Mouse (Mus musculus): ENCODE results near the gene Ssbp3. TPM values are rescaled to one million over a fixed set of nuclear protein-coding genes. Genes with fewer than 3 reads are reported as not detected.

Ssbp3 gene
- total and polyA plus RNA-seq, 3 experiments, result 30.5 to 242 (median 116) TPM

DNA sequence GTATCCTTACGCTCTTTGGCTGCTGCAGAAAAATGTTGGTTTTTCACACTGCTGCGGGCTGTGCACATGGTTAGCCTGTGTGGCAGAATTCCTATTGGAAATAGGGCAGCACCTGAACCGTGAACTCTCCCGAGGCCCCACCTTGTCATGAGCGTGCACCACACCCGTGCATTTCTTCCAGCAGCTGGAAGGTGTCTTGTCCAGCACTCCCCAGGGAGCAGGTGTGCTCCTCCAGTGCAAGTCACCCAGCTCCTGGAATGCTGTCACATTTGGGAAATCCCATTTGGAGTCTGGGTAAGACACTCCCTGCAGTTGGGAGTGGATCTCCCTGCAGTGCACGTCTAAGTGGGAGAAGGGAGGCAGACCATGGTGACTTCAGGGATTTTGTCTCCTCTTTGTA, 38.0 kb downstream of the Ssbp3 start:
- no peak overlapping the region for H3K27ac ChIP-seq (ENCODE audit: control insufficient read depth, low read depth, low read length)
- no peak for DNase-seq (ENCODE audit: low read depth, low spot score)
- no peak overlapping the region for H3K9ac ChIP-seq (ENCODE audit: control insufficient read depth, low read depth, low read length, poor library complexity, severe bottlenecking)
- peaks cover 3 to 6% of the 10 kb centered on the region in 2 experiments; a peak in 3 of 4 replicates for H3K36me3 ChIP-seq (ENCODE audit: control insufficient read depth in 1 of 2, insufficient read depth in 2 of 2, low read length in 2 of 2)
- peaks cover 2 to 8% of the 10 kb centered on the region in 2 experiments for H3K4me1 ChIP-seq (ENCODE audit: control insufficient read depth in 1 of 2, insufficient read depth in 2 of 2, low read length in 2 of 2)
- TF ChIP-seq SMC3 (IDR thresholded peaks at IDR 0.05; ENCODE audit: low read depth, low read length) (no peak), MEF2A (IDR thresholded peaks at IDR 0.05; ENCODE audit: extremely low read depth, insufficient replicate concordance, low read depth, low read length, poor library complexity, severe bottlenecking) (no peak), ELF1 (IDR thresholded peaks at IDR 0.05; ENCODE audit: low read depth, low read length) (no peak), ZNF384 (IDR thresholded peaks at IDR 0.05; ENCODE audit: low read depth, low read length) (no peak), SIN3A (IDR thresholded peaks at IDR 0.05; ENCODE audit: low read length) (no peak), MAFK (IDR thresholded peaks at IDR 0.05; ENCODE audit: borderline replicate concordance, low read depth, low read length) (no peak), BHLHE40 (IDR thresholded peaks at IDR 0.05; ENCODE audit: borderline replicate concordance, low read depth, low read length) (no peak), E2F4 (IDR thresholded peaks at IDR 0.05; ENCODE audit: borderline replicate concordance, low read depth, low read length) (no peak), POLR2AphosphoS5 (IDR thresholded peaks at IDR 0.05; ENCODE audit: borderline replicate concordance, low read depth, low read length) (no peak), ZC3H11A (IDR thresholded peaks at IDR 0.05; ENCODE audit: low read depth, low read length) (no peak), USF2 (IDR thresholded peaks at IDR 0.05; ENCODE audit: borderline replicate concordance in 1 of 2, insufficient read depth in 1 of 2, low read depth in 1 of 2, low read length in 2 of 2) (no peak), RAD21 (IDR thresholded peaks at IDR 0.05; ENCODE audit: low read depth, low read length) (no peak), CHD1 (IDR thresholded peaks at IDR 0.05; ENCODE audit: low read depth, low read length) (no peak), GABPA (IDR thresholded peaks at IDR 0.05; ENCODE audit: low read depth, low read length) (no peak), TCF12 (IDR thresholded peaks at IDR 0.05; ENCODE audit: low read depth, low read length) (no peak)
- H3K4me3 ChIP-seq (ENCODE audit: control insufficient read depth in 1 of 2, insufficient read depth in 1 of 2, low read depth in 2 of 2, low read length in 2 of 2), result no peak overlapping the region
- peaks cover 26% of the 10 kb centered on the region for H3K79me2 ChIP-seq (ENCODE audit: control insufficient read depth, insufficient read depth, low read length, poor library complexity)
- H3K27me3 ChIP-seq (ENCODE audit: control insufficient read depth in 1 of 2, insufficient read depth in 2 of 2, low read length in 2 of 2), result no peaks in the 10 kb centered on the region
- H3K9me3 ChIP-seq (replicated peaks; ENCODE audit: insufficient read depth, low read length), result no peaks in the 10 kb centered on the region

GRCm38 (mm10) chr4:106949200-106949599, 38.7 kb downstream of the Ssbp3 start:
- peaks cover 2 to 8% of the 10 kb centered on the region in 2 experiments for H3K4me1 ChIP-seq (ENCODE audit: control insufficient read depth in 1 of 2, insufficient read depth in 2 of 2, low read length in 2 of 2)

More at GRCm38 (mm10) chr4:106949200-106949599, 38.7 kb downstream of the Ssbp3 start:
- Histone ChIP-seq H3K27ac (ENCODE audit: control insufficient read depth, low read depth, low read length) (no peak overlapping the region), H3K9ac (ENCODE audit: control insufficient read depth, low read depth, low read length, poor library complexity, severe bottlenecking) (no peak overlapping the region), H3K4me3 (ENCODE audit: control insufficient read depth in 1 of 2, insufficient read depth in 1 of 2, low read depth in 2 of 2, low read length in 2 of 2) (no peak overlapping the region), H3K79me2 (ENCODE audit: control insufficient read depth, insufficient read depth, low read length, poor library complexity) (peaks cover 25% of the 10 kb centered on the region), H3K9me3 (replicated peaks; ENCODE audit: insufficient read depth, low read length) (no peaks in the 10 kb centered on the region), H3K27me3 (ENCODE audit: control insufficient read depth in 1 of 2, insufficient read depth in 2 of 2, low read length in 2 of 2) (no peaks in the 10 kb centered on the region), H3K36me3 (ENCODE audit: control insufficient read depth in 1 of 2, insufficient read depth in 2 of 2, low read length in 2 of 2) (peaks cover 3 to 6% of the 10 kb centered on the region in 2 experiments; a peak in 3 of 4 replicates)
- no peak for DNase-seq (ENCODE audit: low read depth, low spot score)
- TF ChIP-seq TBP (IDR thresholded peaks at IDR 0.05; ENCODE audit: low read depth, low read length) (no peak), RCOR1 (IDR thresholded peaks at IDR 0.05; ENCODE audit: low read depth, low read length) (no peak), ZMIZ1 (IDR thresholded peaks at IDR 0.05; ENCODE audit: low read depth, low read length) (no peak), CTCF (IDR thresholded peaks at IDR 0.05 in 2 of 3, conservative IDR thresholded peaks at IDR 0.05 in 1 of 3; ENCODE audit: control insufficient read depth in 1 of 3, insufficient read depth in 1 of 3, low read depth in 2 of 3, low read length in 3 of 3, poor library complexity in 1 of 3, severe bottlenecking in 1 of 3) (no peak), RAD21 (IDR thresholded peaks at IDR 0.05; ENCODE audit: low read depth, low read length) (no peak), SIN3A (IDR thresholded peaks at IDR 0.05; ENCODE audit: low read length) (no peak), MAZ (IDR thresholded peaks at IDR 0.05; ENCODE audit: low read depth, low read length) (no peak), MYB (IDR thresholded peaks at IDR 0.05; ENCODE audit: low read depth, low read length) (no peak), USF1 (IDR thresholded peaks at IDR 0.05; ENCODE audit: low read depth, low read length) (no peak), USF2 (IDR thresholded peaks at IDR 0.05; ENCODE audit: borderline replicate concordance in 1 of 2, insufficient read depth in 1 of 2, low read depth in 1 of 2, low read length in 2 of 2) (no peak), ZC3H11A (IDR thresholded peaks at IDR 0.05; ENCODE audit: low read depth, low read length) (no peak)

Data from MEL (cell line).